Mouse (Mus musculus): ENCODE data around the gene Rsu1.
"Not testable (repeated sequence)": the region's sequence is repeated elsewhere in the genome, so short reads cannot be mapped to it uniquely, and the experiment has no call there.

The Rsu1 gene

GRCm38 (mm10) chr2:13223451-13223850, 47.8 kb downstream of the Rsu1 start:
- no peak for DNase-seq

DNA sequence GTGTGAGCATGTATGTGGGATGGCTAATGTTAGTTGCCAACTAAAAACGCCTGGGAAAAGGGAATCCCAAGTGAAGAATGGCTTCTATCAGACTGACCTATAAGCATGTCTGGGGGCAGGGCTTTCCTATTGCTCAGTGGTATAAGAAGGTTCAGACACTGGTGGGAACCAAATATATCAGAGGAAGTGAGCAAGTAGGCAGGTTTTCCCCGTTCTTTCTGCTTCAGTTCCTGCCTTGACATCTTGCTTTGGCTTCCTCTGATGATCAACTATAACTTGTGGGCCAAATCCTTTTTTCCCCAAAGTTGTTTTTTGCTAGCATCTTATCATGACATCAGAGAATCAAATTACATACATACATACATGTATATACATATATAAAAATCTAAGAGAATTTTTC, 51.1 kb downstream of the Rsu1 start:
- no peak for DNase-seq

DNA sequence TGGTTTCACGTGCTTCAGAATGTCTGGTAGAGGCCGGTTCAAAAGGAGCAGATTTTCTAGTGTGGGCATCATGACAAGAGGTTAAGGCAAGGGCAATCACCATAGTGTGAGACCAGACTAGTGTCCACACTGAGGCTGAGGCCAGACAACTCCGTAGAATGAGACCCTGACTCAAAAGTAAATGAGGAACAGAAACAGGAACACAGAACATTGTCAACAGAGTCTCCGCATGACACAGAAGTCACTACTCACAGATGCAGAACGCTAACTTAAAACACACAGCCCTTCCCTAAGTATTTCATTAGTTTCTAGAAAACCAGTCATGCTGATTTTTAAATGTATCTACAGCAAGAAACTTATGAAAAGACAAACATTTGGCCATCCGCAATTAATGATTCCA, 53.1 kb downstream of the Rsu1 start:
- no peak for DNase-seq

GRCm38 (mm10) chr2:13206825-13207224, 64.4 kb downstream of the Rsu1 start:
- DNase-seq, result no peak

DNA sequence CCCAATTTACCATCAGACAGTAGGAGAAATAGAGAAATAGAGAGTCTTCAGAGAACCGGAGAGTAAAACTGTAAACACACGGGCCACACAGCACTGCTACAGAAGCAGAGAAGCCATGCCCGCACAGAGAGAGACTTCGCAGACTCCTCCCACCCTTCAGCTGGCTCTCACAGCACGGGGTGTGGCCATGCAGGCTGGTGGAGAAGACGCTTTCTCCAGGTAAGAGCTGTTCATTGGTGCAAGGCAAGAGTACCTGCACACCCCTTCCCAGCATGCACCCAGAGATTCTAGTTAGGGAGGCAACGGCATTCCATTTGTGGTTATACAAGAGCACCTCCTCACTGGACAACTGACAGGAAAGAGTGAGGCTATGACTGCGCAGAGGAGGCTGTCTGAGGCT, 64.8 kb downstream of the Rsu1 start:
- no peak for DNase-seq

DNA sequence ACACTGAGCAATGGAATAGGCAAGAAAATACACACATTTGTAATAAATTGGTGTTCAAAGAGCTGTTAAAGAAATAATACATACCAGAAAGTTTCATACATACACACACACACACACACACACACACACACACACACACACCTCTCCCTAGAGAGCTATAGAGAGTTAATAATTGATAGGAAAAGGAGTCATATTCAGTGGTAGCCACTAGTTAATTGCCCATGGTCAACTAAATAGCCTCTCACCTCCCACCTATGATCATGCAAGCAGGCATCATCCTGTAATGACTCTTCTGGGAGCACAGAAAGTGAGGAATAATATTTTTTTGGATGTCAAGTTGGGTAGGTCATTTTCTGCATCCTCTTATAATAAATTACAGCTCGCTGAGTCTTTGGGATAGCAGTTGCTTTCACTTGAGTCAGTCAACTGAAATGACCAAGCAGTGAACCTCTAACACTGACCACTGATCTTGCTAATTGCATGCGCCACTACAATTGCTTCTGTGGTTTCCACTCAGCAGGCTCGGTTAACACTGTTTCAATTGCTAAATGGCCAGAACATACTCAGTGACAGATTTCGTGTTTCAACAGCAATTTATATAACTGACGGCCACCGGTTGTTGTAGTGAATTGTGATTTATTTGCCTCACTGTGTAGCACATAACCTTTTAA, 68.3 kb downstream of the Rsu1 start:
- no peak for DNase-seq

GRCm38 (mm10) chr2:13199713-13200112, 71.5 kb downstream of the Rsu1 start:
- DNase-seq, result no peak

- no peak for DNase-seq
Observed at GRCm38 (mm10) chr2:13199033-13199432, 72.2 kb downstream of the Rsu1 start.

GRCm38 (mm10) chr2:13195540-13195939, 75.7 kb downstream of the Rsu1 start:
- DNase-seq, result no peak

DNA sequence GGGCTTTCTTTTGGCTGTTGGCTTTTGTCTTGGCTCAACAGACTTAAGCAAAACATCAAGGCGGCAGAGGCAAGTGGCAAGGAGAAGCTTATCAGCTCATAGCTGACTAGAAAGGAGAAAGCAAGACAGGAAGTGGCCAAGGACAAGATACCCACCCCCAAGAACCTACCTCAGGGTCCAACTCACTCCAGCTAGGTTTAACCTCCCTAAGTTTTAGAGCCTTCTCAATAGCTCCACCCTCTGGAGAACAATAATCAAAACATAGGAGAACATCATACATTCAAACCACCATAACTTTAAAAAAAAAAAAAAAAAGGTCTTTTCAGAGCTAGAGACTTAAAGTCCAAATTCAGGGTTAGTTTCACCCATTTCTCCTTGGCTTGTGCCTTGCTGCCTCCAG, 79.1 kb downstream of the Rsu1 start:
- DNase-seq, result no peak

DNA sequence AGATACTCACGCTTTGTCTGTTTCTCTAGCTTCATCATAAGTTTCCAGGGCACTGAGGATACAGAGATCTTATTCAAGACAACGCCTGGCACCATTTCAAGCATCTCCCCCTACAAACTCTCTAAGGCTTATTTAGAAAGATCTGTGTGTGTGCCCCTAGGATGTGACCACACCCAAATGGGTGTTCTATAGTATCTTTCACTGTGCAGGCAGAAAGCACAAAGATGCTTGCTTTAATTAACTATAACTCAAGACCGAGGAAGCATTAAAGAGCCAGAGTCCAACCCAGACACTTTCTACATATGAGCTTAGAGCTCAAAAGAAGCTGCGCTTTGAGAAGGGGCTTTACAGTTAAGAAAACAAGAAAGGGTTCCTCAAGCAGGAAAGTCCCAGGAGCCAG, 80.4 kb downstream of the Rsu1 start:
- no peak for DNase-seq

DNA sequence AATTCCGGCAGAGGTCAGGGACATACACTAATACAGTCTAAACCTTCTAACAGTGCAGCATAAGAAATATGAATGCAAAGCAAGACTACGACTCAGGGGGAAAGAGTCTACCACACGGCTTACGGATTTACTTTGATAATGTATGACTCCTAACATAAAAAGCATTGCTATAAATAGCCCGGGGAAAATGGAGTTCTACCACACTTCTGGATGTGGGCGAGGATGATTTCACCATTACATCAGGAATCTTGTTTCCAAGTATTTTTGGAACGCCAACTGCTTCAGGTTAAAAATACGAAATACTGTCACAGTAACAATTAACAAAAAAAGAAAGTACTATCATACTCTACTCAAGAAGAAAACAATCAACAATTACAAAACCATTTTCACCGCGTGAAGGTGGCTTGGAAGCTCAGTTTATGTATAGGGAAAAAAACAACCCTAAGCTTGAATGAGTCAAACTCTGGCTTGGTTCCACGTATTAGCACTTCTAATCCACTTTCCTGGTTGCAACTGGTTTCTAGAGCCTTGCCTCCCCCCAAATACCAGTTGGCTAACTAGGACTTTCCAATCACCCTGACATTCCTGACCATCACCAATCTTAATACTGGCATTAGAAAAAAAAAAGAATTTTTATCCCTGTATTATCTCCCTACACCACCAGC, 82.3 kb downstream of the Rsu1 start:
- no peak for DNase-seq

DNA sequence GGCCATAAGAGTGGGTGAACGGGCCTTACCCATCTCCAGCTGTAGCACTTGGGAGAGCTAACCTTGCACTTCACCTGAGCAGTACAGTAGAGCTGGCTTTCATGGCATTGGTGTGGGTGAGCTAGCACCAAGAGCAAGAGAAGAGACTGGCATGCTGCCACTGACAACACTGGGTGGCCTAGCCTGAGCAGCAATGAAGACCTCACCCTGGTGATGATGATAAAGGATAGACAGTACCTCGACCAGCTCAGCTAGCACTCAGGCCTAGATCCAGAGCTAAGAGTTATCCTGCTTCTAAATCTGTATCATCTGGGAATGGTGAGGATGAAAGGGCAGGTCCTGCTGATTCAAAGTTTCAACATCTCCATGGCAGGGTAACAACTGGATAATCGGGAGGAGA, 88.1 kb downstream of the Rsu1 start:
- DNase-seq, result no peak

DNA sequence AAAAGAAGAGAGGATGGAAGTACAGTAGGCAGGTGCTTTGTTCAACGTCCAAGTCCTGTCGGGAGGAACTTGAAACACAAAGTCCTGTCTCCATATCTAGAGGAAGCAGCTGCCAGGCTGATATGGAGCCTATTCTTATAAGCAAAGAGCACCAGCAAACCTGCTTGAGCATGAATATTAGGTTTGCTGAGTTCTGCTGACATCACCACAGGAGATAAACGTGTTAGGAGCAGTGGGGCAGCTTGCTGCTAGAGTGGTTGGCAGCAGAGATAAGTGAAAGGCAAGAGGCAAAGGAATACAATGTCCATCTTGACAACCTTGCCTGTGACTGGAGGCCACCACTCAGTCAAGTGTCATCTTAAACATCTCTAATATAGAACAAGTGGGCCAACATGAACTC, 89.3 kb downstream of the Rsu1 start:
- not testable (repeated sequence) for DNase-seq

DNA sequence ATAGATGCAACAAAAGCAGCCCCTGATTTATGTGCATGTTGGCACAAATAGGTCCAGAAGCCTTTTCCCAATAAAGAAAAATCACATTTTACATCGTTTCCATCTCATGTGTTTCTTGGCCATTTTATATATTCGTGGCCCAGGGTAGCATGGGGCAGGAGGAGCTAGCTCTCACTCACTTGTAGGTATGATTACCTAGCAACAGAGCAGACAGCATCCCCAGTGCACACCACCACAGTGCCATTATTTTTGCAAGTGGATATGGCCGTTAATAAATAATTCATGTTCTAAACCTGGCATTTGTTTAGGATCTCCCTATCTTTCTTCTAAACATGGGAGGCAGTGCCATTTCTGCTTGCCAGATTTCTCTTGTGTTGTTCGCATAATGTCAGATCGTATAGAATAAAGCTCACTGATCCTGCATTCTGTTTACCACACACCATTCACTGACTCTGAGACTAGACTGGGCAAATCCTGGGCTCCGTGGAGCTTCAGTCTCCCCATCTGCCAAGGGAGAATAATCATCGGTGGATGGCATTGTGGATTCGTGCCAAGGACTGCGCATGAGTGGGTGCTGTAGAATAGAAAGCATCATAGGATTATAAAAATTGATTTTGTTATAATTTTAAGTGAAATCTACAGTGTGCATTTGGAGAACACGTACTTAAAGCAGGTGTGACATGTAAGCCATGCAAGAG, 93.4 kb downstream of the Rsu1 start:
- no peak for DNase-seq

GRCm38 (mm10) chr2:13176304-13176620, 95.0 kb downstream of the Rsu1 start:
- DNase-seq, result no peak

DNA sequence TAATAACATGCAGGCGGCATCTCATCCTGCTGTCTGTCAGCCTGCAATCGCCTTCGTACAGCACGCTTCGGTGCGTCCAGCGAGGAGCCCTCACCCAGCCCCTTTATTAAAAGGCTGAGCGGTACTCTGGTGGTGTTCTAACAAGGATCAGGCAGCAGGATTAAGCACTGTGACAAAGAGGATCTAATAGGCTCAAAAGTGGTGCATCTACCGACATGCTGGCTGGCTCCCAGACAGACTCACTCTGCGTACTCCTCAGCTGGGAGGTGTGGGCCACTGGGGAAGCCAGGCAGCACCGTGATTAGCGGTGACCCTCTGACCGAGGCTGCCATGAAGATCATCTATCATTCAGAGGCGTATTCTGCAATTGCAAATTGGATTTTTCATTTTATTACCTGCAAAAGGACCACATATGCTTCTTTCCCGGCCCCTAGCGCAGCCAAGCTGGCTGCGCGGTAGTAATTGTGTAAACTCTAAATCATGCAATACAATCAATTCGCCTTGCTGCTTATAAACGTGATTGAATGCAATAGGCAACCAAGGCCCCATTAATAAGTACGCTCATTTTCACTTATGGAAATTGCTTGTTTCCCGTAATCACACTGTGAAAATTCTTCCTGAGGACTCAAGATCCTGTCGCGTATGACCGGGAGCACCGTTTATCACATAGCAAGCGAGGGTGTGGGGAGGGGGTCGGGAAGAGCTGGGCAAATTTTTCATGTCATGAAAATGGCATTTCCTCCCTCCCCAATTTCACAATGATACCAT, 95.5 kb downstream of the Rsu1 start:
- no peak for DNase-seq

- no peak for DNase-seq
Observed at GRCm38 (mm10) chr2:13174461-13174860, 96.8 kb downstream of the Rsu1 start.

DNA sequence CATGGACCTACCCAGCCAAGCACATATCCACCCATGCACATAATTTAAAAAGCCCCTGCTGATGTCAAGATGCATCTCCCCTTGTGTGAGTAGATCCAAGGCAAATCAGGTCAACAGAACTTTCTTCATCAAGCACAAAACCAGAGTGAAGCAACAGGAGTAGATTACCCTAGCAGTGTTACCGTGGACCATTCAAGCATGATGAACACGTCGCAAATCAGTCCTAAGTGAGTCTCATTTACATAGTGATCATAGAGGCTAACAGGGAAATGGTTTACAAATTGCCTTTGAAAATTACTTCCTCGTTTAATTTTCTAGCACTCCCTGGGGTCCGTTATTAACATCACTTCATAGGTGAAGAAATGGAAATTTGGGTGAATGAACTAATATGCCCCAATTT, 100.6 kb downstream of the Rsu1 start:
- no peak for DNase-seq

DNA sequence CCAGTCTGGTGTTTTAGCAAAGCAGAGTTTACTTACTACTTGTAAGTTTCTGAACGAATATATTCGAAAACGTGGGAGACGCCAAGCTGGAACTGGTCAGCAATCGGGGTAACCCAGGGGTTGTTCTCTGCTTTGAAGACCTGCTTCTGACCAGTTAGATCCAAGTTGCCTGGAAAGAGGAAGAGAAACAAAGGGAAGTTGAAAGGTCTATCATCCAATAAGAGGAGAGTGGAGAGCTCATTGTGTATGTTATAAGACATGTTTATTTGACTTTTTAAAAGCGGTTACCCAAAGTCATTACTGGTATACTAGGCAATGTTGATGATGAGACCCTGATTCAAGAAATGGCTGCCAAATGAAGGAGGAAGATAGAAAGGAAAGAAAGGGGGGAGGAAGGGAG, 101.3 kb downstream of the Rsu1 start:
- DNase-seq, result no peak

DNA sequence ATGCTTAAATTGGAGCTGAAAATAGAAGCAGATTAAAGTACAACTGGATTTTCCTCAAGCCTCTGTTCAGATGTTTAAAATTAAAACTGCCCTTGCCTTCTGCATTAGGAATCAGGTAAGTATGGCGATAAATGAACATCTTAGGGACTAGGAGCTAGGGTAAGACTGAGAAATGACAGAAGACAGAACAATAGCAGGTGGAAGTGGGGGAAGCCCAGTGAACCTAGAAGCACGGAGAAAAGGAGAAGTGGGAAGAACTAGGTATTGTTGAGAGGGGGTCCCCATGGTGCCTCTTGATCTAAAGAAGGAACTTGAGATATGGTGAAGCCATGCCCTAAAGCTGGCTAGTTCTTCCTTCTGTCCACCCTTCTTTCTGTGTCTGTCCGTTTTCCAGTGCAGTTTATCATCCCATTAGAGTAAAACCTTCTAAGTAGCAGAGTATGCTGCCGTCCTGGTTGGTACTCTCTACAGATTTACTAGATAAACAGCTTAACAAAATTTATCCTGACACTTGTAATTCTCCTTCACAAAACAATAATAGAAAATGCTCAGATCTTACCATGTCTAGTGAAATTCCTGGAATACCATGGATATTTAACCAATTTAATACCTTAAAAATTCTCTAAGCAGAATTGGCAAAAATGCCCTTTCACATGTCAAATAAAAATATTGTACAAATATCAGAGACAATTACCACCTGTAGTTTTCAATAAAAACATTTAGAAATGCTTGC, 101.9 kb downstream of the Rsu1 start:
- no peak for DNase-seq

DNA sequence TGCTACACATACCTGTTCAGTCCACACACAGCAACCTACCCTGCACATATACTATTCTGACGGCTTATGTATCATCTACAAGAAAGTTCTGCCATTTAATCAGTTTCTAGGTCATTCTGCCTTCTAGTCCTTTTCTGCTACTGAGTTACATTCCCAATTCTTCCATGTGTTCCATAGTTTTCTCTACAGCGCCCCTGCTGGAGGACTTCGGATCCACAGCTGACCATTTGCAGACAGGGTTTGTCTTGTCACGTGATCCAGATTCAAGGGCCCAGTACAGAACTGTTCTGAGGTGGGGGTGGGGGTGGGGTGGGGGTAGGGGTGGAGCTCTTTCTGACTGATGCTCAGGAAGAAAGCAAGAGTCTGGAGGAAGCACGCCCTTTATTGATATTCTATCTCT, 102.5 kb downstream of the Rsu1 start:
- peak; percentile 1 to 43 for DNase-seq

- DNase-seq, result no peak
Observed at GRCm38 (mm10) chr2:13161717-13162116, 109.5 kb downstream of the Rsu1 start.
